Mouse (Mus musculus) cerebellum, adult 8-10 months (tissue): ENCODE data around the gene Gm12887.

ENCODE experiments used
- DNase-seq: peaks from one replicate; pipeline ENCODE4 v3.0.0; 2022

The Gm12887 gene

DNA sequence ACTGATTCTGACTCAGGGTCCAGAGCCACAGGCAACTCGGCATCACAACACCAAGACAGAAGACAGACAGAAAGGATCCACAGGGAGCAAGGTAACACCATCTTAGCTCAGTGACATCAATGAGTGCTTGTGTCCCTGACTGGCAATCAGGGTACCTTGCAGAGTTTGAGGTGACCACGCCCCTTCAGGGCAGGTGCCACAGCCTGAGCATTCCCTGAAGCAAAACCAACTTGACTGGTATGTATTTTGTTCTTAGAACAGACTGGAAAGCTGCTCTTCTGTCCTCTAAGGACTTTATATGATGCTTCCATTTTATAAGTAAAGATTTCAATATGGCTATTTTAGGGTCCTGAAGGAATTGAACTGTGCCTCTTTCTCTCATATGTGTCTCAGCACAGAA is at the start of gene Gm12887:
TSS of gene Gm12887 (minus strand) at position 101 of the 400 bp plus-strand sequence.
- DNase-seq = no peak

DNA sequence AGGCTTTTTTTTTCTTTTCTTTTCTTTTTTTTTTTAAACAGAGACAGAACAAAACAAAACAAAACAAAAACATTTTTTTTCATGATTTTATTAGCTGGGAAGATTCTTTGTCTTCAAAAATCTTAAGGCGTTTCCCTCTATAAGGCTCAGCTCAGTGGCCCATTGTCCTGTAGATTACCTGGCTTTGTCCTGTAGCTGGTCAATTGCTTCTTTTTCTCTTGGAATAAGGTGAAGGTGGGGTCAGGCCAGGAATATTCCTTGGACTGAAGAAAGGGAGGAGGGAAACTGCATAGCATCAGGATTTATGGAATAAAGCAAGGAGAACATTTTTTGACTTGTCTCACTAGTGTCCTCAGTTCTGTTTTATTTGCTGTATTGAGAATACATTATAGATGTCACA is 35.1 kb upstream of the Gm12887 start:
- DNase-seq = no peak
